Mouse (Mus musculus) kidney, adult 2 months (tissue): ENCODE data around the gene Cd96.

Experiments
- CTCF ChIP-seq: fragments of 200-500 bp; conservative IDR thresholded peaks from 2 replicates; pipeline ENCODE4 v1.5.1; 2011; ENCODE audit warnings: low read depth, mild to moderate bottlenecking, control low read depth, low read length, moderate library complexity, mixed read lengths; ENCODE audit not compliant: insufficient read depth, insufficient read length
- POLR2A ChIP-seq: fragments of 200-500 bp; IDR thresholded peaks from one replicate; pipeline ENCODE4 v1.6.1; 2011; ENCODE audit warnings: low read depth, low read length, control low read depth

DNA sequence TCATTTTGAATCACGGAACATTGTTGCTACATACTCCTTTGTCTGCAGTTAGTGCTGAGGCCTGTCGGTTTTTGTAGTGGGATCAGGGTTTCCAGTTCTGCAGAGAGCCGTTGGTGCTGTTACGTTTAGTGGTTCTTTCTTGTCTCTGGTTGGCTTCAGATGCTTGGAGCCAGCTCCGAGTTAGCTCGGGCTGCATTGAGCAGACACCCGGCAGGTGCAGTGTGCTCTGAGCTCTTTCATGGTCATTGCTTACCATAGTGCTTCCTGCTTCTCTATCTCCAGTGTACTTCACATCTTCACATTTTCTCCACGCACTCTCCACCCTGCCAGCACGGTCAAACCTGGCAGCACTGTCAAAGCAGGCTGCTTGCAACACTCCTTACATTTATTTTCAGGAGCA is 15.6 kb downstream of the Cd96 start:
- no peak for TF ChIP-seq POLR2A
- TF ChIP-seq CTCF: no peak
